Mouse (Mus musculus): ENCODE measurements around the gene Cacna1f. TPM values are rescaled to one million over a fixed set of nuclear protein-coding genes. Genes with fewer than 3 reads are reported as not detected.

Cacna1f gene
- polyA plus RNA-seq, 1 experiment, result 0.09 TPM

GRCm38 (mm10) chrX:7635101-7635500, 28.2 kb downstream of the Cacna1f start:
- no peaks in the 10 kb centered on the region for H3K36me3 ChIP-seq (ENCODE audit: control insufficient read depth, insufficient read depth, low read length)
- H3K27me3 ChIP-seq (ENCODE audit: control insufficient read depth, insufficient read depth, low read length), result no peaks in the 10 kb centered on the region
- no peak overlapping the region for H3K27ac ChIP-seq (ENCODE audit: control insufficient read depth, insufficient read depth, low read depth, low read length)
- TF ChIP-seq CTCF (IDR thresholded peaks at IDR 0.05; ENCODE audit: control insufficient read depth, insufficient read depth, insufficient replicate concordance, low read depth, low read length) (no peak), POLR2A (IDR thresholded peaks at IDR 0.05; ENCODE audit: control insufficient read depth, low read depth, low read length) (no peak)
- no peak overlapping the region for H3K4me3 ChIP-seq (ENCODE audit: control insufficient read depth, low read depth, low read length)
- H3K4me1 ChIP-seq (ENCODE audit: control insufficient read depth, insufficient read depth, low read length), result peaks cover 3% of the 10 kb centered on the region

- no peak for TF ChIP-seq CTCF (IDR thresholded peaks at IDR 0.05; ENCODE audit: control insufficient read depth, insufficient read depth, insufficient replicate concordance, low read depth, low read length)
- TF ChIP-seq POLR2A (IDR thresholded peaks at IDR 0.05; ENCODE audit: control insufficient read depth, low read depth, low read length), result no peak
- no peak within 1 kb of the TSS for H3K27ac ChIP-seq (ENCODE audit: control insufficient read depth, insufficient read depth, low read depth, low read length)
These were observed 31.7 kb downstream of the Cacna1f start, which contains the start of gene Syp for GRCm38 (mm10) chrX:7638401-7639091. Gene Syp (plus strand): TSS chrX:7638471.

GRCm38 (mm10) chrX:7639536-7640325, 32.8 kb downstream of the Cacna1f start:
- Histone ChIP-seq H3K36me3 (ENCODE audit: control insufficient read depth, insufficient read depth, low read length) (no peaks in the 10 kb centered on the region), H3K4me3 (ENCODE audit: control insufficient read depth, low read depth, low read length) (no peak overlapping the region), H3K4me1 (ENCODE audit: control insufficient read depth, insufficient read depth, low read length) (peaks cover 3% of the 10 kb centered on the region), H3K27ac (ENCODE audit: control insufficient read depth, insufficient read depth, low read depth, low read length) (no peak overlapping the region), H3K27me3 (ENCODE audit: control insufficient read depth, insufficient read depth, low read length) (no peaks in the 10 kb centered on the region)
- TF ChIP-seq POLR2A (IDR thresholded peaks at IDR 0.05; ENCODE audit: control insufficient read depth, low read depth, low read length), result no peak

More at GRCm38 (mm10) chrX:7638401-7639091, 31.7 kb downstream of the Cacna1f start, which contains the start of gene Syp:
- peak within 1 kb of the TSS; percentile 29 for H3K4me3 ChIP-seq (ENCODE audit: control insufficient read depth, low read depth, low read length)
- H3K36me3 ChIP-seq (ENCODE audit: control insufficient read depth, insufficient read depth, low read length), result no peaks in the 10 kb centered on the region
- H3K4me1 ChIP-seq (ENCODE audit: control insufficient read depth, insufficient read depth, low read length), result peaks cover 3% of the 10 kb centered on the region
- no peaks in the 10 kb centered on the region for H3K27me3 ChIP-seq (ENCODE audit: control insufficient read depth, insufficient read depth, low read length)

GRCm38 (mm10) chrX:7640785-7641184, 33.9 kb downstream of the Cacna1f start:
- Histone ChIP-seq H3K27me3 (ENCODE audit: control insufficient read depth, insufficient read depth, low read length) (no peaks in the 10 kb centered on the region), H3K27ac (ENCODE audit: control insufficient read depth, insufficient read depth, low read depth, low read length) (no peak overlapping the region), H3K36me3 (ENCODE audit: control insufficient read depth, insufficient read depth, low read length) (no peaks in the 10 kb centered on the region), H3K4me1 (ENCODE audit: control insufficient read depth, insufficient read depth, low read length) (peaks cover 3% of the 10 kb centered on the region), H3K4me3 (ENCODE audit: control insufficient read depth, low read depth, low read length) (no peak overlapping the region)
- no peak for TF ChIP-seq CTCF (IDR thresholded peaks at IDR 0.05; ENCODE audit: control insufficient read depth, insufficient read depth, insufficient replicate concordance, low read depth, low read length)
- no peak for TF ChIP-seq POLR2A (IDR thresholded peaks at IDR 0.05; ENCODE audit: control insufficient read depth, low read depth, low read length)

- Histone ChIP-seq H3K27ac (ENCODE audit: control insufficient read depth, insufficient read depth, low read depth, low read length) (no peak overlapping the region), H3K36me3 (ENCODE audit: control insufficient read depth, insufficient read depth, low read length) (no peaks in the 10 kb centered on the region), H3K4me1 (ENCODE audit: control insufficient read depth, insufficient read depth, low read length) (no peaks in the 10 kb centered on the region), H3K27me3 (ENCODE audit: control insufficient read depth, insufficient read depth, low read length) (no peaks in the 10 kb centered on the region), H3K4me3 (ENCODE audit: control insufficient read depth, low read depth, low read length) (no peak overlapping the region)
- TF ChIP-seq CTCF (IDR thresholded peaks at IDR 0.05; ENCODE audit: control insufficient read depth, insufficient read depth, insufficient replicate concordance, low read depth, low read length), result no peak
- TF ChIP-seq POLR2A (IDR thresholded peaks at IDR 0.05; ENCODE audit: control insufficient read depth, low read depth, low read length), result no peak
These were observed 38.5 kb downstream of the Cacna1f start for GRCm38 (mm10) chrX:7645349-7645748.

GRCm38 (mm10) chrX:7648671-7649304, 41.9 kb downstream of the Cacna1f start:
- peak overlapping the region; percentile 58 for H3K27ac ChIP-seq (ENCODE audit: control insufficient read depth, insufficient read depth, low read depth, low read length)
- H3K36me3 ChIP-seq (ENCODE audit: control insufficient read depth, insufficient read depth, low read length), result no peaks in the 10 kb centered on the region
- H3K4me3 ChIP-seq (ENCODE audit: control insufficient read depth, low read depth, low read length), result peak overlapping the region; percentile 75
- no peaks in the 10 kb centered on the region for H3K4me1 ChIP-seq (ENCODE audit: control insufficient read depth, insufficient read depth, low read length)
- TF ChIP-seq CTCF (IDR thresholded peaks at IDR 0.05; ENCODE audit: control insufficient read depth, insufficient read depth, insufficient replicate concordance, low read depth, low read length), result 0 out of 2 replicates have a peak, but pooled peaks have one; percentile 1
- TF ChIP-seq POLR2A (IDR thresholded peaks at IDR 0.05; ENCODE audit: control insufficient read depth, low read depth, low read length), result peak; percentile 32; the same call in 1 of the 2 replicates
- no peaks in the 10 kb centered on the region for H3K27me3 ChIP-seq (ENCODE audit: control insufficient read depth, insufficient read depth, low read length)

- peak within 1 kb of the TSS; percentile 49 for H3K27ac ChIP-seq (ENCODE audit: control insufficient read depth, insufficient read depth, low read depth, low read length)
These were observed 50.3 kb downstream of the Cacna1f start, which contains the start of gene Prickle3 for GRCm38 (mm10) chrX:7657221-7657639. Gene Prickle3 (plus strand): TSS chrX:7657260.

More at GRCm38 (mm10) chrX:7657221-7657639, 50.3 kb downstream of the Cacna1f start, which contains the start of gene Prickle3:
- TF ChIP-seq CTCF (IDR thresholded peaks at IDR 0.05; ENCODE audit: control insufficient read depth, insufficient read depth, insufficient replicate concordance, low read depth, low read length) (no peak), POLR2A (IDR thresholded peaks at IDR 0.05; ENCODE audit: control insufficient read depth, low read depth, low read length) (no peak)
- Histone ChIP-seq H3K4me1 (ENCODE audit: control insufficient read depth, insufficient read depth, low read length) (peaks cover 10% of the 10 kb centered on the region), H3K27me3 (ENCODE audit: control insufficient read depth, insufficient read depth, low read length) (no peaks in the 10 kb centered on the region), H3K4me3 (ENCODE audit: control insufficient read depth, low read depth, low read length) (peak within 1 kb of the TSS; percentile 77), H3K36me3 (ENCODE audit: control insufficient read depth, insufficient read depth, low read length) (no peaks in the 10 kb centered on the region)
